Mouse (Mus musculus) kidney, adult 2 months (tissue): Measurements from ENCODE around the gene Gbe1. TPM values are rescaled to one million over a fixed set of nuclear protein-coding genes. Genes with fewer than 3 reads are reported as not detected.

Experiments
- DNase-seq: peaks from one replicate; pipeline ENCODE4 v3.0.0; 2021
- H3K27ac ChIP-seq: fragments of 200-500 bp; 2 replicates; pipeline ENCODE4 v1.5.1; 2012; ENCODE audit warnings: low read depth, low read length, control low read depth, inconsistent platforms; ENCODE audit not compliant: insufficient read depth
- H3K27me3 ChIP-seq: fragments of 200-500 bp; replicated peaks from 2 replicates; pipeline ENCODE4 v1.6.1; 2012; ENCODE audit warnings: mild to moderate bottlenecking, moderate library complexity, low read length, inconsistent platforms; ENCODE audit not compliant: control insufficient read depth, insufficient read depth
- H3K36me3 ChIP-seq: fragments of 200-500 bp; 2 replicates; pipeline ENCODE4 v1.6.1; 2012; ENCODE audit warnings: mild to moderate bottlenecking, moderate library complexity, low read length, inconsistent platforms; ENCODE audit not compliant: control insufficient read depth, insufficient read depth
- H3K4me1 ChIP-seq: fragments of 200-500 bp; 2 replicates; pipeline ENCODE4 v1.6.1; 2011; ENCODE audit warnings: low read length; ENCODE audit not compliant: control insufficient read depth, insufficient read depth
- H3K4me3 ChIP-seq: fragments of 200-500 bp; 2 replicates; pipeline ENCODE4 v1.5.1; 2011; ENCODE audit warnings: mild to moderate bottlenecking, low read depth, low read length, control low read depth; ENCODE audit not compliant: insufficient read depth
- CTCF ChIP-seq: fragments of 200-500 bp; conservative IDR thresholded peaks from 2 replicates; pipeline ENCODE4 v1.5.1; 2011; ENCODE audit warnings: low read depth, mild to moderate bottlenecking, control low read depth, low read length, moderate library complexity, mixed read lengths; ENCODE audit not compliant: insufficient read depth, insufficient read length
- POLR2A ChIP-seq: fragments of 200-500 bp; IDR thresholded peaks from one replicate; pipeline ENCODE4 v1.6.1; 2011; ENCODE audit warnings: low read depth, low read length, control low read depth
- WGBS: fragments of 180-500 bp; shearing (Covaris S2); methylation state at CpG from one replicate; pipeline ENCODE4 v1.1.7; 2018; 5-methylcytosine and 5-hydroxymethylcytosine counted together
- polyA plus RNA-seq: library from polyadenylated mRNA; depleted of rRNA; stranded (reverse); fragments of >200 nt; gene quantifications from 2 replicates; pipeline ENCODE4 v1.2.3, GENCODE M21; 2012

Gene Gbe1
- polyA plus RNA-seq, 1 experiment: 24.4 TPM

DNA sequence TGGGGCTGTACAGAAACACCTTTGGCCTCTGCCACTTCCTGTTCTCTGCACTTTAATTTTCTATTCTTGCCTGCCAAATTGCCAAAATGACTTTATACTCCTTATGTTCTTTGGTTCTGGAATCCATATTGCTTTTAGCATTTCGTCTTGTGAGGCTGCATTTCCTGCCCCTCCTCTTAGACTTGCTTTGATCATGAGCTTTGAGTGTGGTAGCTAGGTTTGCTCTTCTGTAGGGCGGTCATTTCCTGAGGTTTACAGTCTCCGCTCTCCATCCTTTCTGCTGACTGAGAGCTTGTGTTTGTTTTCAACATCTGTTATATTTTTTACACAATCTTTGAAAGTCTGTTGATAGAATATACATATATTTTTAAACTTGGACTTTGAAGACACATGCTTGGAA is 107.3 kb downstream of the Gbe1 start:
- H3K27ac ChIP-seq: no peak overlapping the region
- WGBS: 68% methylated on average over 3 of the region's 3 CpGs
- DNase-seq: no peak

GRCm38 (mm10) chr16:70449520-70449919 is 135.8 kb downstream of the Gbe1 start:
- 62% methylated on average over 6 of the region's 6 CpGs for WGBS
- H3K27ac ChIP-seq: no peak overlapping the region
- H3K4me3 ChIP-seq: no peak overlapping the region
- no peaks in the 10 kb centered on the region; the same call in 1 of the 2 replicates for H3K36me3 ChIP-seq
- no peaks in the 10 kb centered on the region for H3K27me3 ChIP-seq
- TF ChIP-seq CTCF (no peak), POLR2A (no peak)
- no peak for DNase-seq
- H3K4me1 ChIP-seq: no peaks in the 10 kb centered on the region

More for the DNA sequence above, 107.3 kb downstream of the Gbe1 start:
- Histone ChIP-seq H3K27me3 (no peaks in the 10 kb centered on the region), H3K4me3 (no peak overlapping the region), H3K4me1 (no peaks in the 10 kb centered on the region), H3K36me3 (no peaks in the 10 kb centered on the region)
- TF ChIP-seq POLR2A: no peak
- no peak for TF ChIP-seq CTCF

DNA sequence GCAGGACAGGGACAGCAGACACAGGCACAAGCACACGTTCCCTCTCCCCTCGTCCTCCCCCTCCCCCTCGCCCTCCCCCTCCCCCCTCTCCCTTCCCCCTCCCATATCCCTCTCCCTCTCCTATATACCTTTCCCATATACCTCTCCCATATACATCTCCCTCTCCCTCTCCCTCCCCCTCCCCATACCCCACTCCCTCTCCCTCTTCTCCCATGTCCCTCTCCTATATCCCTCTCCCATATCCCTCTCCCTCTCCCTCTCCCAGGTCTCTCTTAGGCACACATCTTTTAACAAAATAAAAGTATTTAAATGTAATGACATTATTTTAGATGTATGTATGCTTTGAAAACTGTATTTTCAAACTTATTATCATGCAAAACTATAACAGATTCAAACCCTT is 161.8 kb downstream of the Gbe1 start:
- TF ChIP-seq POLR2A (no peak), CTCF (no peak)
- Histone ChIP-seq H3K4me3 (no peak overlapping the region), H3K36me3 (no peaks in the 10 kb centered on the region), H3K27me3 (no peaks in the 10 kb centered on the region), H3K27ac (no peak overlapping the region), H3K4me1 (no peaks in the 10 kb centered on the region)
- WGBS: 60% methylated on average over 1 of the region's 3 CpGs
- DNase-seq: no peak

DNA sequence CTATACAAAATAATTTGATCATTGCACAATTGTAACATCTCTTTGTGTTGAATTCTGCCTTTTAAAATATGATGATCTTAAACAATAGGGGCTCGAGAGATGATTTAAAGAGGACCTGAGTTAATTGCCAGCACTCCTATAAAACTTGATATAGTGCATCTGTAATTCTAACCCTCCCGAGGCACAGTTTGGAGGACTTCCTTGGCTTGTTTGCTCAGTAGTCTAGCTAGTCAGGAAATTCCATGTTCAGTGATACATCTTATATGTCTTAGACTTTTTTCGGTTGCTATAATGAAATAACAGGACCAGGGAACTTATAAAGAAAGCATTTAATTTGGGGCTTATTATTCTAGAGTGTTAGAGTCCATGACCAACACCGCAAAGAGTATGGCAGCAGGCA is 162.4 kb downstream of the Gbe1 start:
- TF ChIP-seq POLR2A (no peak), CTCF (no peak)
- H3K4me1 ChIP-seq: no peaks in the 10 kb centered on the region
- no peaks in the 10 kb centered on the region for H3K36me3 ChIP-seq
- no peak for DNase-seq
- no peak overlapping the region for H3K27ac ChIP-seq
- no peak overlapping the region for H3K4me3 ChIP-seq
- 41% methylated on average over 4 of the region's 4 CpGs for WGBS
- no peaks in the 10 kb centered on the region for H3K27me3 ChIP-seq

- H3K27me3 ChIP-seq: no peaks in the 10 kb centered on the region
- DNase-seq: no peak
- WGBS: 97% methylated on average over 3 of the region's 3 CpGs
- no peak overlapping the region for H3K4me3 ChIP-seq
- H3K4me1 ChIP-seq: no peaks in the 10 kb centered on the region
- H3K36me3 ChIP-seq: no peaks in the 10 kb centered on the region
- no peak overlapping the region for H3K27ac ChIP-seq
- TF ChIP-seq CTCF: no peak
- TF ChIP-seq POLR2A: no peak
Measured at GRCm38 (mm10) chr16:70480494-70480893, 166.7 kb downstream of the Gbe1 start.

DNA sequence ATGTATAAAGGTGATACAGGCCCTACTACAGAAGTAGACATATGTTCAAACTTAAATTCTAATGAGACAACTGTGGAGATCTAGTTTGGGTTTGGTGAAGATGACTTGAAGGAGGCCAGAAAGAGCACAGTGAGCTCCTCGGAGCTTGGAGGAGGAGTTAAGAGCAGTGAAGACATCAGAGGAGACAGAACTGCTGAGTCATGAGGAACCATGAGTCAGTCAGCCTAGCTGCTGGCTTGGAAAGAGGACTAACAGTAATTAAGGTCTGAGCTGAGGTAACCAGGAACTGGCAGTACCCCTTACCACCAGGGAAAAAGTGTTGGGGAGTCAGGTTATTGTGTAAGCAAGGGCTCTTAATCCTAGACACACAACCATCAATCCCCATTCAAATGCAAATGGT is 192.7 kb downstream of the Gbe1 start:
- no peak for TF ChIP-seq CTCF
- no peak for TF ChIP-seq POLR2A
- no peak overlapping the region for H3K27ac ChIP-seq
- H3K4me1 ChIP-seq: no peaks in the 10 kb centered on the region
- no peaks in the 10 kb centered on the region for H3K27me3 ChIP-seq
- H3K4me3 ChIP-seq: no peak overlapping the region
- WGBS: 67% methylated on average over 1 of the region's 1 CpGs
- DNase-seq: no peak
- no peaks in the 10 kb centered on the region for H3K36me3 ChIP-seq

DNA sequence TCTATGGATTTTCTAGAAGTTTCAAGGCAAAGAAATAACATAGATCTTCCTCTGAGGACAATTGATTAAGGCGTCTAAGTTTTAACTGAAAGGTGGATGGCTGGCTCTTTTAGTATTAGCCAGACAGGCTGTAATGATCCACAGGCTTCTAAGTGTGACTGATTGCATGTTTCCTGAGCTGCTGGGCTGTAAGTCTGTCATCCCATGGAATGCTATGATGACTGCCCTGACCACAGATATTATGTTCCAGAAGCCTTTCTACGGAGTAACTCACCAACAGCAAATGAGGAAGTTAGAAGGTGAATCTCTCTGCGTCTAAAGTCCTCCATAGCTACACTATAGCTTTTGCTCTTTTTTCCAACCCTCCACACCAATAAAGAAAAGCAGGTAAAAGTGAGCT is 197.2 kb downstream of the Gbe1 start:
- TF ChIP-seq POLR2A: no peak
- no peak for TF ChIP-seq CTCF
- Histone ChIP-seq H3K4me3 (no peak overlapping the region), H3K27ac (no peak overlapping the region), H3K4me1 (no peaks in the 10 kb centered on the region), H3K27me3 (no peaks in the 10 kb centered on the region), H3K36me3 (no peaks in the 10 kb centered on the region)
- whole genome bisulfite sequencing: 82% methylated on average over 3 of the region's 3 CpGs
- DNase-seq: no peak

- Histone ChIP-seq H3K36me3 (no peaks in the 10 kb centered on the region), H3K27me3 (no peaks in the 10 kb centered on the region), H3K27ac (no peak overlapping the region), H3K4me1 (no peaks in the 10 kb centered on the region), H3K4me3 (no peak overlapping the region)
- no peak for DNase-seq
- WGBS: 81% methylated on average over 2 of the region's 2 CpGs
- TF ChIP-seq POLR2A (no peak), CTCF (no peak)
Measured at GRCm38 (mm10) chr16:70522861-70523260, 209.1 kb downstream of the Gbe1 start.
